Mouse (Mus musculus) thymus, adult 18-20 months (tissue): ENCODE measurements around the gene Jak2.

Experiments
- DNase-seq, 2 experiments: peaks; one replicate each; pipeline ENCODE4 v3.0.0; 2022; ENCODE audit warnings: mixed read lengths in 2 of 2

Jak2 gene

DNA sequence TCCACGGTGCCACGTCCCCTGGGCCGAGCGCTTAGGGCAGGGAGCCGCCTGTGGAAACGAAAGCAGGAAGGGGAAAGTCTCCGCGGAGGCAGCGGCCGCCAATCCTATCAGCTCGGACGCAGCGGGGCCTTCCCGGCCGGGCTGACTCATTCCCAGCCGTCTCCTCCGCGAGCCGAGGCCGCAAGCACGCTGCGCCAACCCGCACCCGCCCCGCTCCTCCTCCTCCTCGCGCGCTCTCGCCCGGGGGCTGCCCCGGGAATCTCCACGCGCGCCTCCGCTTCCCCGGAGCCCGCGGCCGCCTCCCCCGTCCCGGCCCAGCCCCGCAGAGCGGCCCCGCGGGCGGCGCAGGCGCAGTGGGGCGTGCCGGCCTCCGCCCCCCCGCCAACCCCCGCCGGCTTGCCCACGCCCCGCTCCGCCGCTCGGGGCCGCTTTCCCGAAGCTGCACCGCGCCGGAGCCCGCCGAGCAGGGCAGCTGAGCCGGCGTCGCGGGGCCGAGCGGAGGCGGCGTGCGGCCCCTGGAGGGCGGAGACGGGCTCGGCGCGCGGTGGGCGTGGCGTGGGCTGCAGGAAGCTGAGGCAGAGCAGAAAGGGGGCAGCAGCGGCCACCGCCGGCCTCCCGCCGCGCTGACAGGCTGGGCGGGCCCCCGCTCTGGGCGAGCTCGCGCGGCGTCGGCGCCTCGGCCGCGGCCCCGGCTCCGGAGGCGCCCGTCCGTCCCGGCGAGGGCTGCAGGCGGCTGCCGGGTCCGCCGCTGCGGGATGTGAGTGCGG lies at the start of gene Jak2:
Gene Jak2, plus strand, starts transcription at position 638 of the 767 bp plus-strand sequence.
- DNase-seq = peak; percentile 84 to 85

DNA sequence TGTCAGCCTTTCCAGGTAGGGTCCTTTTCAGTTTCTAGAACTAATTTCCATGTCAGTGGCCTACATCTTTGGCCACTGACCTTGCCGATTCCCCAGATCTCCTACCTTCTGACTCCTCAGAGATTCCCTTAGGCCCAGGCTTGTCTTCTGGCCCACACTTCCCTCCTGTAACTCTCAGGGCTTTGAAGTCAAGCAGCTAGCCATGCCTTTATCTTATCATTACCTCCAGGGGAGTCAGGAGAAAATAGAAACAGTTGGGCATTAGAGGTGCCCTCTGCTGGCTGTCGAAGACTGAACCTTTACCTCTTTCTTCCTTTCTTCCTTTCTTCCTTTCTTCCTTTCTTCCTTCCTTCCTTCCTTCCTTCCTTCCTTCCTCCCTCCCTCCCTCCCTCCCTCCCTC lies 48.3 kb upstream of the Jak2 start:
- DNase-seq = no peak

DNA sequence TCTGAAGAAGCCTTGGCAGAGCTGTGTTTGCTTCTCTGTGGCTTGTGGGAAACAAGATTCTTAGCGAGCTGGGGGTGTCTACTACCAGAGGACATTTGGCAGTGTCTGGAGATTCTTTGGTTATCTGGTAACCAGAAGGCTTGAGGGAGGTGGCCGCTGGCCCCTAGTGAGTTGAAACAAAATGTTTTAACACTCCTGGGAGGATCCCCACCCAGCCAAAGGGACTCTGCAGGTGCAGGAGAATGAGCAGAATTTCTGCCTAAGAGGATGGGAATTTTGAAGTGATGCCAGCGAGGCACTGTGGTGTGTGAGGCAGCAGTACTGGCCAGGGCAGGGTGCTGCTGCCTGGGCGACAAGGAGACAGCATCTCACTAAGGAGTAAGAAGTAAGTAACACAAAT lies 47.0 kb upstream of the Jak2 start:
- DNase-seq = no peak

DNA sequence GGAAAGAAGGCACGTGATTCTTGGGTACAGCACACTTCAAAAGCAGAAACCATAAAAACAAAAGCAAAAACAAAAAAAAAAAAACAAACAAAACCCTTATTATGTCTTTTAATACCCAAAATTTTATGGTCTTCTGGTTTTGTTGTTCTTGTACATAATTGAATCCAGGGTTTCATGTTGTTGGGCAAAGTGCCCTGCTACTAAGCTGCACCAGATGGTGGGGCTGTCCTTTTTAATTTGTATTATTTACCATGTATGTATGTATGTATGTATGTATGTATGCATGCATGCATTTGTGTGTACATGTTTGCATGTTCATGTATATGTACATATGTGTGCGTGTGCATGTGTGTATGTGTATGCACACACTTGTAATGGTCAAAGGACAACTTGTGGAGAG lies 46.4 kb upstream of the Jak2 start:
- no peak for DNase-seq

DNA sequence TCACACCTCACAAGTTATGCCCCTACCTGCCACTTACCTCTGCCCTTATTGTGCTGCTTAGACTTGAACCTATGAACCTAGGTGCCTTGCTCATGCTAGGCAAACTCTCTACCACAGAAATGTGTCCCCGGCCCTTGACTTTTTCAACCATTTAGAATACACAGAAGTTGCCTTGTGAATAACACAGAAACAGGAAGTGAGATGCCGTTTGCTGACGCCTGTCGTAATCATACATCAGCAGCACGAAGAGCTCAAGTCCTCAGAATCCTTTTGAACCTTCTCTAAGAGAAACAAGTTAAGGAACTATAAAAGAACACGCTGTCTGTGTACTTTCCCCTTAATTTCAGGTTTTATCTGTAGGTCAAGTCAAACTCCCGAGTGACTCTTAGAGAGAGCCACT lies 41.7 kb upstream of the Jak2 start:
- no peak for DNase-seq

DNA sequence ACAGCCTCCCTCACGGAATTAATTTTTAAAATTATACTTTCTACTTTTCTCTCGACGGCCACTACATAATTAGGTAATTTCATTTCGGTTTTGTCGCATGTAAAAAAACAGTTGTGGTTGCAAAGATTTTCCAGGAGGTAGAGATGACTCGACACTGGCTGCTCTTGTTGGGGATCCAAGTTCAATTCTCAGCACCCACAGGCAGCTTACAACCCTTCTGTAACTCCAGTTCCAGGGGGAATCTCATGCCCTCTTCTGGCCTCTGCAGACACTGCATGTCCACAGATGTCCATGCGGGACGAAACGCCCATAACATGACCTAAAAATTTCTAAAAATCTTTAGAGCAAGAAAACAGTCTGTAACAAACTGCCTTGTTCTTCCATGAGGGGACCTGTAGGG lies 41.3 kb upstream of the Jak2 start:
- no peak for DNase-seq

DNA sequence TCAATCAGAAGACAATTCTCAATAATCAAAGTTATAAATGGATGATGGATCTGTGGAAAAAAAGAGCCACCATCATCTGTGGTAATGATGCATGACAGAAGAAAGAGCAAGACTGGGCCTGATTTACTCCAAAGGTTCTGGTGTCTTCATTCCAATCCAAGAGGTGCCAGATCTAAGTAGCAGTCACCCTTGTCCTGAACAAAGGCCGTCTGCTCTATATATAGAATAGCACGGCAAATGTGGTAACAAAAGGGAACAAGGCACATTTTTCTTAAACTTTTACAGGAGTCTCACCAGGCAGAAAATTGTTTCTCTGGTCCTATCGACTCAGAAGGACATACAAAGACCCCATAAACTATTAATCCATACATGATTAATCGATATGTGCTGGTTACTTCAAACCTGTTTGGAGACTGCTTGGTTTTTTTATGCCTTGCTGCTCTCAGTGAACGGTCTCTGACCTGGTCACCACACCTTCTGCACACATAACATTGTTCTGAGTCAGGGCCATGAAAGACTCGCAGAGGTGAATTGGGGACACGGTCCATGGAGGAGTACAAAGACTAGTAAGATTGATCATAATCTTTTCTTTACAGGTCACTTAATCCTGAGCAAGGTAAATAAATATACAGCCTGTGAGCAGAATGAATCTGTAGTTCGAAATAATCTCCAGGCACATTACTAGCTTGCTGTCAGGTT lies 35.7 kb upstream of the Jak2 start:
- no peak for DNase-seq

DNA sequence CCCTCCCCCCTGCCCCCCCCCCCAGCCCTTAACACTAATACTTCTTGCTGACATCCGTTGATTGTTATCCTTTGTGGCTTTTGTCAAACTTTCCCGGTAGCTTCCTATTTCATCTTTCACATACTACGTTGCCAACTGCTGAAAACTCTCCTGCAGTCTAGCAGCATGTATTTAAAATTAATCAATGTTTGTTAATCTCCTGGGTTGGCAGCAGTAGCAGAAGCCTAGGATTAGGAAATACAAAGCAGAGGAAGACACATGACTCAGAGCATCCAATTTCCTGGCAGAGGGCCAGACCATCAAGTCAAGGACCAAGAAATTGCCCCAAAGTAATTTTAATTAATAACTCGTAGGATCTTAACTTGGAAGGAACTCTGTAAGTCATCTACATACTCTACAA lies 29.8 kb upstream of the Jak2 start:
- DNase-seq = no peak

DNA sequence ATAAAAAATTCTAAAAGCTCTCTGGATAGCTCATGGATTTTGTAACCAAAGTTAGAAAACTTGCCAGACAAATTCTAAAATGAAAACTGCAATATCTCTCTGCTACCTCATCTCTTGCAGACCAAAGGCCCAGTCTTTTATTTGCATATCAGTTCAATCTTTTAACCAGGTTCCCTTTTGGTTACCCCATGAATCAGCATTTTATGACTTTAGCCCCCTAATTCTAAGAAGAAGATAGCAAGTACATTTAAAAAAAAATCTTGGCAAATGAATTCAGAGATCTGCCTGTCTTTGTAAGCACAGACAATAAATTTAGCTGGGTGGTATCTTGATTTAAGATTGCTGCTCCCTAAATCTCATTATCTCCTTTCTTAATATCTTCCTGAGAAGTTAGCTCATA lies 26.7 kb upstream of the Jak2 start:
- DNase-seq = no peak

DNA sequence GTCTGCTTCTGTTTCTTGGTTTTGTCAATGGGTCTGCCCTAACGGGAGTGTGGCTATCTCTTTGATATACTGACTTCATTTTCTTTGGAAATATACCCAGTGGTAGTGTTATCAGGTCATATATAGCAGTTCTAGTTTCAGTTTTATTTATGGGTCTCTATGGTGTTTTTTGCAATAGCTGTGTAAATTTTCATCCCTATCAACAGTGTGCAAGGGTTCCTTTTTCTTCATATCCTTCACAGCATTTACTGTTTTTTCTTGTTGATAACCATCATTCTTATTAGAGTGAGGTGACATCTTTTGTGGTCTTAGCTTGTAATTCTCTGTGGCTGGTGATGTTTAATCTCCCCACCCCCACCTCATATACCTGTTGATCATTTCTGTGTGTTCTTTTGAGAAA lies 24.6 kb upstream of the Jak2 start:
- no peak for DNase-seq

DNA sequence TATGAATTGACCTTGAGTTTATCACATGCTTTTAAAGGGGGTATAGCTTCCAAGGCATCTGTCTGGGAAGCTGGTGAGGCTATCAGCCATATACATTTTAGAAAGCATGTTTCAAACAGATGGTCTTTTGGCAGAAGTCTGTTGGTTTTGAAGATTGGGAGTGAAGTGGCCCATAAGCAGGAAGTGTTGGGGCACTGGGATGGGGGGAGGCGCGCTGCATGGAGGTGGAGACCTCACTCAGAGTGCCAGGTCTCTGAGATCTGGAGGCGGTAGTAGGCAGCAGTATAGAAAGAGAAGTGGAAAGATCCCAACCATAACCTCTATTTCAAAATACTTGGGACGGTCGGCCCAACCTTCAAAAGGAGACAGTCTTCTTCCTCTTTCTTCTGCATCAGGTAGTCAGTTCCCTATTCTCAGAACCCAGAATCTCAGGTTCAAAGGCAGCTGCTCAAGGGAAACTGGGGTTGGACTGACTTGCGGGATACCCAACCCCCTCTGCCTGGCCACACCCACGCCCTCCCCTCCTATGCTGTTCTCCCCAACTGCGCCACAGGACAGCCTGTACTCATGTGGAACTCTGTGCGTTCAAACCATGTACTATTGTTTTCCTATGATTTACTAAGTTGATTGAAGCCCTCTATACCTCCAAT lies 23.6 kb upstream of the Jak2 start:
- peak in 1 of 2 experiments; percentile 24 for DNase-seq

DNA sequence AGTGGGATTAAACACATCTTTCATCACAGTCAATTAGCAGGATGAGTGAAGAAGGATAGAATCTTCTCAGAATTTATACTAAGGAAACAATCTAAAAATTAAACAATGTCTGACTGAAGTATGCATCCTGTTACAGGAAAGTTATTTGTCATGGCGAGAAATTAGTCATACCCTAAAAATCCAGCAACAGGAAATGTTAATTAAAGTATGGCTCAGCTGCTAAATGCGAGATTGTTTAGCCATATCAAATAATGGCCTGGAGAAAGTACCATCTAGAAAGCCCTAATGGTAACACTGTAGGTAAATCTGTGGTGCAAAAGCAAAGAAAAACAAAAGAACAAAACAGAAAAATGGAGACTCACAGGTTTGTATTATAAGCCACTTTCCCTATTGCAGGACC lies 22.6 kb upstream of the Jak2 start:
- no peak for DNase-seq

DNA sequence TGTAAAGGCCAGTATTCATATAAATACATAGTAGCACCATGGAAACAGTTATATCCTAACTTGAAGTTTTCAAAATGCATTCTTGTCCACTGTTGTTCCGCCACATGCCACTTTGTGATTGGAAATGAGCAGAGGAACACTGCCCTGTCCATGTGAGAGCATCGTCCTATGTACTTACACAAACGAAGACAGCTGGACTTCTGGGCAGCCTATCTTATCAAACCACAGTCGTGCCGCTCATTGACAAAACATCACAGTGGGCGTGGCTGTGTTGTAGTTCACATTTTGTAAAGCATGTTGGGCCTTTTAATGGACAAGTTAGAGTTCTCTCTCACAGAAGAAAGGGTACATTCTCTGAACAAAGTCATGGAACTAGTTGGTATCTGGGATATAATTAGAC lies 18.9 kb upstream of the Jak2 start:
- no peak for DNase-seq

DNA sequence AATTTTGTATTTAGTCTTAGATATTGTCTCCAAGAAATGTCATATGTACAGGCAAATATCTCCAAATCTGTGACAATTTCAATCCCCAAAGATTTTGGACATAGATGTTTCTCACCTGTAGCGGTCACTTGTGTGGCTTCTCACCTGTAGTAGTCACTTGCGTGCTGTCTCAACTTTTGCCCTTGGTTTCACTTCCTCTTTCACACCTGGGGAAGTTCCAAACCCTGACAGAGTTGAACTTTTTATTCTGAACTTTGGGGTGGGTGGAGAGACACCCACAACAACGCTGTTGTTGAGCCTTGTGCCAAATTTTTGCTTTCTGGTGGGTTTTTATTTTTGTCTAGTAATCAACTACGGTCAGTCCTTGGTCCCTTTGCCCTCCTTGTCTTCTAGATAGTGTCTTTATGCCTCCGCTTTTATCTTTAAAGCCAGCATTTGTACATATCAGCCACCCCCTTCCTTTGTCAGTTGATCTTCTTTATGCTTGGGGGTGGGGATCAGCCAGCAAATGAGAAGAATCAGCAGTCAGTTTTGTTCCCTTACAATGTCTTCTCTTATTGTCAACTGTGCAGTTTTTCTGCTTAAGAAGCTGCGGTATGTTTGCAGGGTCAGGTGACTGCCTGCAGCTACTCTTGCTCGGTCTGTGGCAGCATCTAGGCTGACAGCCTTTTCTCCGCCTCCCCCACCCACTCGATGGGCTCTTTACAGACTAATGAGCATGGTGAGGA lies 14.8 kb upstream of the Jak2 start:
- DNase-seq = peak; percentile 11 to 41

DNA sequence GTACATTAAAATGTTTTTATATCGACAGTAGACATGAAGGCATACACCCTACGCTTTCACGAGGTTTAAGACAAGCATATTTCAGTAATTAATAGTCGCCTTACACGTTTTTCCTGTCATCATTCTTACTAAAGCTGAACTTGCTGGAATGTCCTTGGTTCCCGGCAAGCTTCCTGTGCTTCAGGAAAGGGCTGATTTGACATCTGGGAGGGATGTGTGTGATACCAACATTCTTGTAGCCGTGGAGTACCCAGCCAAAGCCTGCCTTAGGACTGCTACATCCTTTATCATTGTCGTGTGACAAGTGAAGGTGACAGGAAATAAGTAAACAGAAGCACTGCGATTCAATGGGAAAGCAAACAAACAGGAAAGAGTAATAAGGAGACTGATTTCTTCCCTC lies 13.5 kb upstream of the Jak2 start:
- no peak for DNase-seq

DNA sequence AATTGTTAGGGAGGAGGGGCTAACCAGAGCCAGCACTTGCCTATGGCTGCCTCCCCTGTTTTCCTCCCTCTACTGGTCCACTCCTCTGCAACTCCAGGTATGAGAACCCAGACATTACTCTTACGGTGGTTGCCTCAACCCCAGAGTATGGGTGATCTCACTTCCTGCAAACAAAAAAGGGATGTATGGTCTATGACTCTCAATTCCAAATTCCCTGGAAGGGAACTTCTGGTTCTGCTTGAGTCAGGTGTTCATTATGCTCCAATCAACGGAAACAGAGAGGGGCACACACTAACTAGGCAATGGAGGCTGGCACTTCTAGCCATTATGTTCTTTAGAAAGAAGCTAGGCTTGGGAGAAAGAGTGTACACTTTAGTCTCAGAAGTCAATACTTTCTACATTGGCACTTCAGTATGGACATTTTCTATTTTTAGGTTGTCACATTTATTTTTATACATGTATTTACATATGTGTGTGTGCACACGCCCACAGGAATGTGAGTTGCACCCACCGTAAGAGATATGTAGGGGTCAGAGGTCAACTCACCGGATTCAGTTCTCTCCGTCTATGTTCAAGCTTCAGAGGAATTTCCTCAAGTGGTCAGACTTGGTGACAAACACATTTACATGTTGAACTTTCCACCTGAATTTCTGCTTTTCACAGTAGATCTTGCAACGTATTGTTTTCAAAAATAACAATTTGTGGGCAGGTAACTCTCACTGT lies 12.0 kb upstream of the Jak2 start:
- no peak for DNase-seq

DNA sequence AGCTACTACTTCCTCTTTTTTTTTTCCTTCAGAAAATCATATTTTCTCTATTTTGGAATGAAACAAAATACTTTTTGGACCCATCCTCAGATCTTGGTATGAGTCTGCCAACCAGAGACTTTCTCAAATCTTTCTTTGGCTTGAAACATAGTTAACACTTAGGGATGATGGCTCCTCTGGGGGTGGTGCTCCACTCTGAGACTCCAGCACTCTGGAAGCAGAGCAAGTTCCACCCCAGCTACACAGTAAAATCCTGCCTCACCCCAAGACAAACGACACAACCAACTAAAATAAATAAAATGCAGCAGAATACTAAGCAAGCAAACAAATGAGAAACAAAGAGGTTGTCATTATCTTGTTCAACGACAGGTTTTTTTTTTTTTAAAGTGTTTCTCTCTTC lies 11.0 kb upstream of the Jak2 start:
- DNase-seq = no peak

DNA sequence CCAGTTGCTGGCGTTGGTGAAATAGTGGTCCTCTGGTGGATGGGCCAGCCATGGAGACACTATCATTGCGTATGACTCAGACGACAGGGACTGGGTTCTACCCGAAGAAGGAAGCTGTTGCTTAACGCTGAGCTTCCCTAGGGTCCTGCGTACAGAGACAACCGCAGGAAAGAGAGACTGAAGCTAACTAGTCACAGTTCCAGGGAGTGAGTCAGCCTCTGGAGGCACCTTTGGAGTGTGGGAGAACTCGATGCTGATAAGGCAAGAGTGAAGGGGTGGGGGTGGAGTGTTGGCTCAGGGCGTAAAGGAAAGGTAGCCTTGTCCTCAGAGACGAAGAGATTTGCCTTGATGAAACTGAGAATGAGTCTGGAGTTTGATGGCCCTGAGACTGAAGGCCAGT lies 10.0 kb upstream of the Jak2 start:
- DNase-seq = no peak

DNA sequence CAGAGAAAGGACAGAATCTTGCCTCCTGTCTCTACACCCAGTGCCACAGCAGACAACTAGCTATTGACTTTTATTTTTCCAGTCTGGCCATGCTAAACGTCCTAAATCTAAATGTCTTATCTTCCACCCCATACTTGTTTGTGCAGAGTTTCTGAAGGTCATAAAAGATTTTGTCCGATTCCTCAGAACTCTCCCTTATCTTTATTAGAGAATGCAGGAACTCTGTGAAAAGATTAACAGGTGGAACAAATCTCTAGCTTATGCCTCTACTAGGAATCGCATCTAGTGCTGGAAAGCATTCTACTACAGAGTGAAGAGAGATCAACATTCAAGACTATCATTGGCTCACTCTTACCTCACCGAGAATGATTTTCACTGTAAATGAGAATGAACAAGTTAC lies 1.7 kb upstream of the Jak2 start:
- no peak for DNase-seq

DNA sequence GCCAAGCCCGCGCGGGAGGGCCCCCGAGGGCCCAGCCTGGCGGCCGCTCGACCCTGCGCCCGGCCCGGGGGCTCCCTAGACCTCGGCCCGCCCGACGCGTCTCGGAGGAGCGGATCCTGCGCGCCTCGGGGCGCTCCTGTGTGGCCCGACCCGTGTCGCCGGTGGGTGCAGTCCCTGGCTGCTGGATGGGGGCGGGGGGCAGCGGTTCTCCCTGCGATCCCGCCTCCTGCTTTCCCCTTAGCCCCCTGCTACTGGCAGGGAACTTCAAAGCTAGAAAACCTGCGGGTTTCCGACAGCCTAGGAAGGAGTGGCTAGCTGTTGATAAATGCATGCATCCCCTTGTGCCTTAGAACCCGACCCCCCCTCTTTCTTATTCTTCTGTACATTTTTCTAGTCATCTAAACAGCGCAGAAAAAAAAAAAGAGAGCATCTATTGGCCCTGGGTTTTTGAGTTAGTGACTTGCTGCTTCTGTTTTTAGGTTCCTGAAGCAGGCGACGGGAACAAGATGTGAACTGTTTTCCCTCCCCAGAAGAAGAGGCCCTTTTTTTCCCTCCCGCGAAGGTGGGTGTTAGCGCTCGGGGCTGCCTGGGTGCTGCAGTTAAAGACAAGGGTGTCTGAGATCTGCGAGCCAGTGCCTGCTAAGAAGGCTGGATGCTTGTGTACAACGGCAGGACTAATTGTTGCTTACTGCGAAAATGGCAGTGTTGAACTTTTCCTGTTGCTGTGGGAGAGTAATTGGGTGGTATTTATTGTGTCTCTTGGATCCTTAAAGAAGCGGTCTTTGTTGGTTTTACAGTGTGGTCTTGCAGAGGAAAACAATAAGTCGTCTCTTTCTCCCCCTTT lies 552 bp downstream of the Jak2 start:
- peak; percentile 46 to 52 for DNase-seq

DNA sequence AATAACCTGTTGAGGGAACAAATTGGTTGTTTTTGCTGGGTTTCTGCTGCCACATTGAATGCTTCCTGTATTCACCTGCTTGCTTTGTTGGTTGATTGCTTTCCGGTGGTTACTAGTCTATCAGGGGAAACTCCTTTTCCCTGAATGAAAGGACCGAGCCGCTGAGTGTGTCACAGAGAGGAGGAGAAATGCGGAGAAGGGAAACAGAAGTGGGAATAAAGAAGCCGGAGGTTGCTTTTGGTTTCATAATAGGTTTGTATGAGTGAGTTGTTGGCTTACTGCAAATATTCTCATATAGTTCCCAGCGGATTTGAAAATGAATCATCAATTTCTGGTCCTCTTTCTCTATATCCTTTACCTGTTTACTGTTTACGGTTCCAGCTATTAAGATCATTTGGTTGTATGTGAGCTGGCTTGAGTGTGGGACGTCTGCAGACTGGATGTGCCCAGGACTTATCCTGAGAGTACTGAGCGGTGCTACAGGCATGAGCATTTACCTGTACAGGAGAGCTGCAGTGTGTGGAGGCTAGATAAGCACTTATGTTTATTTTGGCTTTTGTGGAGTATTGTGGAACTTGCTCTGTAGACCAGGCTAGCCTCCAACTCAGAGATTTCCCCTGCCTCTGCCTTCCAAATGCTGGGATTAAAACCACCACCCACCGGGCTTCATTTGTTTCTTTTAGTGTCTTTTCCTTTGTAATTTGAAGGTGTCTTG lies 1.4 kb downstream of the Jak2 start:
- no peak for DNase-seq
